Mouse (Mus musculus) liver, embryonic 13.5 days (tissue): Measurements from ENCODE around the gene Capn2. TPM values are rescaled to one million over a fixed set of nuclear protein-coding genes. Genes with fewer than 3 reads are reported as not detected.
A peak's percentile ranks its signal among the peaks of the same experiment; 100 is the strongest.

Experiments used
- ATAC-seq: fragments of 200-750 bp; cut with Nextera tagmentation; 2 replicates; pipeline ENCODE4 v1.8.0; 2017; ENCODE audit warnings: low read depth, mild to moderate bottlenecking, moderate number of reproducible peaks, moderate library complexity
- DNase-seq: peaks from one replicate; pipeline ENCODE4 v3.0.0; 2022
- H3K27ac ChIP-seq: fragments of 300-500 bp; sonication (generic); 2 replicates; pipeline ENCODE4 v1.5.1; 2015; ENCODE audit warnings: moderate library complexity, mild to moderate bottlenecking, inconsistent platforms
- H3K27me3 ChIP-seq: fragments of 300-500 bp; sonication (generic); 2 replicates; pipeline ENCODE4 v1.6.1; 2015; ENCODE audit warnings: mild to moderate bottlenecking, inconsistent platforms
- H3K36me3 ChIP-seq: fragments of 300-500 bp; sonication (generic); 2 replicates; pipeline ENCODE4 v1.6.1; 2015; ENCODE audit warnings: mild to moderate bottlenecking, inconsistent platforms
- H3K4me1 ChIP-seq: fragments of 300-500 bp; sonication (generic); replicated peaks from 2 replicates; pipeline ENCODE4 v1.6.1; 2015; ENCODE audit warnings: inconsistent platforms
- H3K4me2 ChIP-seq: fragments of 300-500 bp; sonication (generic); 2 replicates; pipeline ENCODE4 v1.6.1; 2015; ENCODE audit warnings: inconsistent platforms, mild to moderate bottlenecking, moderate library complexity
- H3K4me3 ChIP-seq: fragments of 300-500 bp; sonication (generic); replicated peaks from 2 replicates; pipeline ENCODE4 v1.5.1; 2015; ENCODE audit warnings: mild to moderate bottlenecking, inconsistent platforms
- H3K9ac ChIP-seq: fragments of 300-500 bp; sonication (generic); 2 replicates; pipeline ENCODE4 v1.6.1; 2015; ENCODE audit warnings: mild to moderate bottlenecking, inconsistent platforms
- H3K9me3 ChIP-seq: fragments of 300-500 bp; sonication (generic); replicated peaks from 2 replicates; pipeline ENCODE4 v1.6.1; 2016; ENCODE audit warnings: inconsistent platforms
- WGBS: fragments of 180-500 bp; shearing (Covaris S2); methylation state at CpG from one replicate; pipeline ENCODE4 v1.1.7; 2015; ENCODE audit not compliant: insufficient replicate concordance; 5-methylcytosine and 5-hydroxymethylcytosine counted together
- polyA plus RNA-seq: library from polyadenylated mRNA; unstranded; fragments of >200 nt; fragmentation: Nextera tagmentation; extraction: Ambion mirVana; gene quantifications from 2 replicates; pipeline ENCODE4 v1.2.1, GENCODE M21; 2015

The Capn2 gene
- 22.2 and 25.2 TPM in 2 replicates for polyA plus RNA-seq

- Histone ChIP-seq H3K9me3 (no peaks in the 10 kb centered on the region), H3K4me2 (peak within 1 kb of the TSS; percentile 69), H3K27ac (peak within 1 kb of the TSS; percentile 53; the same call in 1 of the 2 replicates), H3K4me1 (peaks cover 21% of the 10 kb centered on the region), H3K9ac (peak within 1 kb of the TSS; percentile 68), H3K27me3 (peaks cover 43% of the 10 kb centered on the region), H3K36me3 (0 out of 2 replicates have a peak, but pooled peaks cover 1% of the 10 kb centered on the region), H3K4me3 (peak within 1 kb of the TSS; percentile 63)
- ATAC-seq (peak; percentile 81), DNase-seq (no peak)
- WGBS, result under 1% methylated on average over 84 of the region's 84 CpGs
Observed at GRCm38 (mm10) chr1:182516758-182517676, at the start of gene Capn2. TSS of gene Capn2 (minus strand) at chr1:182517608.

- DNase-seq, result no peak
- WGBS, result 64% methylated on average over 6 of the region's 6 CpGs
- H3K27me3 ChIP-seq, result no peaks in the 10 kb centered on the region
- no peak for ATAC-seq
- H3K9me3 ChIP-seq, result no peaks in the 10 kb centered on the region
- H3K9ac ChIP-seq, result no peak overlapping the region
- no peaks in the 10 kb centered on the region for H3K36me3 ChIP-seq
- no peak overlapping the region for H3K27ac ChIP-seq
- no peak overlapping the region for H3K4me2 ChIP-seq
- H3K4me3 ChIP-seq, result no peak overlapping the region
- peaks cover 6% of the 10 kb centered on the region; the same call in 1 of the 2 replicates for H3K4me1 ChIP-seq
Observed at GRCm38 (mm10) chr1:182565351-182565835, 48.0 kb upstream of the Capn2 start.

GRCm38 (mm10) chr1:182564408-182565120, 47.2 kb upstream of the Capn2 start, which contains the start of gene Capn8:
TSS of gene Capn8 (plus strand) at chr1:182565007.
- Histone ChIP-seq H3K27me3 (no peaks in the 10 kb centered on the region), H3K4me2 (no peak within 1 kb of the TSS), H3K4me3 (no peak within 1 kb of the TSS), H3K36me3 (no peaks in the 10 kb centered on the region), H3K4me1 (peaks cover 6% of the 10 kb centered on the region; the same call in 1 of the 2 replicates), H3K27ac (no peak within 1 kb of the TSS), H3K9me3 (no peaks in the 10 kb centered on the region), H3K9ac (no peak within 1 kb of the TSS)
- ATAC-seq (no peak), DNase-seq (no peak)
- WGBS, result 60% methylated on average over 5 of the region's 5 CpGs

- Histone ChIP-seq H3K27ac (no peak overlapping the region), H3K4me1 (peaks cover 6% of the 10 kb centered on the region; the same call in 1 of the 2 replicates), H3K36me3 (no peaks in the 10 kb centered on the region), H3K9ac (no peak overlapping the region), H3K4me2 (peak overlapping the region; percentile 29), H3K27me3 (no peaks in the 10 kb centered on the region), H3K9me3 (no peaks in the 10 kb centered on the region), H3K4me3 (no peak overlapping the region)
- ATAC-seq (no peak; the same call in 1 of the 2 replicates), DNase-seq (no peak)
- 36% methylated on average over 16 of the region's 16 CpGs for WGBS
Observed at GRCm38 (mm10) chr1:182562576-182563370, 45.4 kb upstream of the Capn2 start.

- H3K27ac ChIP-seq, result no peak overlapping the region
- peak overlapping the region; percentile 29; the same call in 1 of the 2 replicates for H3K4me2 ChIP-seq
- no peaks in the 10 kb centered on the region for H3K36me3 ChIP-seq
- 73% methylated on average over 11 of the region's 11 CpGs for WGBS
- no peak for DNase-seq
- no peaks in the 10 kb centered on the region for H3K9me3 ChIP-seq
- no peak for ATAC-seq
- H3K4me1 ChIP-seq, result peaks cover 6% of the 10 kb centered on the region; the same call in 1 of the 2 replicates
- H3K9ac ChIP-seq, result no peak overlapping the region
- H3K4me3 ChIP-seq, result no peak overlapping the region
- no peaks in the 10 kb centered on the region for H3K27me3 ChIP-seq
Observed at GRCm38 (mm10) chr1:182561945-182562514, 44.6 kb upstream of the Capn2 start.

- peaks cover 6% of the 10 kb centered on the region; the same call in 1 of the 2 replicates for H3K4me1 ChIP-seq
- H3K4me3 ChIP-seq, result no peak overlapping the region
- no peaks in the 10 kb centered on the region for H3K27me3 ChIP-seq
- no peak for DNase-seq
- no peak overlapping the region for H3K27ac ChIP-seq
- H3K4me2 ChIP-seq, result no peak overlapping the region
- no peaks in the 10 kb centered on the region for H3K36me3 ChIP-seq
- 26% methylated on average over 3 of the region's 3 CpGs for WGBS
- H3K9me3 ChIP-seq, result no peaks in the 10 kb centered on the region
- no peak overlapping the region for H3K9ac ChIP-seq
- 0 out of 2 replicates have a peak, but pooled peaks have one; percentile 16 for ATAC-seq
Observed at GRCm38 (mm10) chr1:182560390-182561098, 43.1 kb upstream of the Capn2 start.

GRCm38 (mm10) chr1:182559530-182559929, 42.1 kb upstream of the Capn2 start:
- Histone ChIP-seq H3K27me3 (no peaks in the 10 kb centered on the region), H3K9ac (no peak overlapping the region), H3K9me3 (no peaks in the 10 kb centered on the region), H3K36me3 (no peaks in the 10 kb centered on the region), H3K4me1 (peaks cover 6% of the 10 kb centered on the region; the same call in 1 of the 2 replicates), H3K4me2 (no peak overlapping the region), H3K4me3 (no peak overlapping the region), H3K27ac (no peak overlapping the region)
- ATAC-seq, result no peak
- 80% methylated on average over 10 of the region's 11 CpGs for WGBS
- no peak for DNase-seq

GRCm38 (mm10) chr1:182558271-182558670, 40.9 kb upstream of the Capn2 start:
- no peak overlapping the region for H3K9ac ChIP-seq
- no peaks in the 10 kb centered on the region for H3K27me3 ChIP-seq
- no peak for ATAC-seq
- DNase-seq, result no peak
- H3K4me3 ChIP-seq, result no peak overlapping the region
- no peak overlapping the region for H3K27ac ChIP-seq
- WGBS, result 64% methylated on average over 4 of the region's 4 CpGs
- no peak overlapping the region for H3K4me2 ChIP-seq
- peaks cover 6% of the 10 kb centered on the region; the same call in 1 of the 2 replicates for H3K4me1 ChIP-seq
- H3K9me3 ChIP-seq, result no peaks in the 10 kb centered on the region
- H3K36me3 ChIP-seq, result no peaks in the 10 kb centered on the region

GRCm38 (mm10) chr1:182553649-182554375, 36.4 kb upstream of the Capn2 start:
- Histone ChIP-seq H3K27ac (no peak overlapping the region), H3K4me2 (no peak overlapping the region), H3K9me3 (no peaks in the 10 kb centered on the region), H3K9ac (no peak overlapping the region), H3K4me3 (no peak overlapping the region), H3K4me1 (0 out of 2 replicates have a peak, but pooled peaks cover 6% of the 10 kb centered on the region), H3K27me3 (no peaks in the 10 kb centered on the region), H3K36me3 (no peaks in the 10 kb centered on the region)
- ATAC-seq, result peak; percentile 61; the same call in 1 of the 2 replicates
- DNase-seq, result peak; percentile 11
- 53% methylated on average over 12 of the region's 12 CpGs for WGBS
